Mouse (Mus musculus) heart, postnatal 10 days (tissue): ENCODE measurements around the gene L1td1. TPM values are rescaled to one million over a fixed set of nuclear protein-coding genes. Genes with fewer than 3 reads are reported as not detected.

Source experiments
- DNase-seq, 2 experiments: peaks; one replicate each; pipeline ENCODE4 v3.0.0; 2021
- intact Hi-C: fragments of 180-260 bp; cut with DNase I; formaldehyde crosslinking; loops from one replicate; pipeline ENCODE4 v1.15.1; 2025
- total RNA-seq, 2 experiments: library from RNA; stranded (reverse); gene quantifications; 2 replicates each; pipeline ENCODE4 v1.2.3; 2021

Gene L1td1
- total RNA-seq, 2 experiments from 2014 or later, result not detected

- intact Hi-C loops, result no loop called here
- DNase-seq, result no peak
Measured at GRCm38 (mm10) chr4:98733660-98734059, 7.1 kb downstream of the L1td1 start.

GRCm38 (mm10) chr4:98739753-98740152 is 13.2 kb downstream of the L1td1 start:
- intact Hi-C loops, result loop anchor here (1.0 to 5.0 kb wide), 2 partner anchors 148 to 443 kb away; no protein-coding TSS in a partner anchor
- DNase-seq, result peak; percentile 33

DNA sequence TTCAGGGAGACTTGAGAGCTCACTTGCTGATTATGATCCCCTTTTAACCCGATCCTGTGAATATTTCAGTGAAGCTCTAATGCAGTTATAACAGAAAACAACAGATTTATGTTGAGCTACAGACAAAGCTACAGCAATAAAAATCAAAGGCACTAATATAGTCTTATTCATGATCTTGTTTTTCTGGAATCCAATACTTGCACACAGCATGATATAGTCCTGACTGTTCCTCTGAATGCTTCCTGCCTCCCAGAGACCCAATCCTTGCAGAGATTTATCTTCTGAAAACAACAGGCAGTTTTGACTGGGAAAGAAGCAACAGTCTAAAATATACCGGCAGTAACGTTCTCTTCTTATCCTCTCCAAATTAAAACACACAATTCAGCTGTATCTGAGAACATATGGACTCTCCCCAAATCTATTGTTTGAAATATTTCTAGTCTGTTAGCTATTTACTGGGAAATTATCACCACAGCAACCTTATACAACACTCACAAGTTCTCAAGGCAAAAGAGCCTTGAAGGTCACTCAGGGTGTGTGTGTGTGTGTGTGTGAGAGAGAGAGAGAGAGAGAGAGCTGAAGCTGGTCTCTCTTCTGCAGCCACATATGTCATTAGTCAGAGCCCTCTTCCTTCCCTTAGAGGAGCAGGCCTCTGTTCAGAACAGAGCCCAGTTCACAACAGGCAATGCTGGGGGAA is 16.8 kb downstream of the L1td1 start:
- intact Hi-C loops, result no loop called here

GRCm38 (mm10) chr4:98743906-98744210 is 17.3 kb downstream of the L1td1 start:
- peak in 1 of 2 experiments; percentile 19 for DNase-seq
- intact Hi-C loops, result no loop called here

More for the DNA sequence above, 16.8 kb downstream of the L1td1 start:
- DNase-seq, result no peak

DNA sequence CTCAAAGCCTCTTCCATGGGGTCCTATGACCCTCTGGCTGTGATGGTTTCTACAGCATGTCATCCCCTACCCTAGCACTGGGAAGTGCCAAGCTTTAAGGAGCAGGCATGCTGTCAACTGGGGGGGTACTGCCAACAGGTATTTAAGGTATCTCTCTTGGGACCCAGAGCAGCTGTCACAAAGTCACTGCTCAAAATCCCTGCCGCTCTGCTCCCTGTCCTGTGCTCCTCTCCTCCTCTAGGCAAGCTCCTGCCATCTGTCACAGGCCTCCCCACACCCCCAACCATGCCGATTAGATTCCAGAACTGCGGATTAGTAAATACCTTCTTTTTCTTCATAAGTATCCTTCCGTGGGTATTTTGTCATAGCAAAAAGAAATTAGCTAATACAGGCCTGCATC is 27.9 kb downstream of the L1td1 start:
- intact Hi-C loops, result no loop called here
- no peak for DNase-seq

DNA sequence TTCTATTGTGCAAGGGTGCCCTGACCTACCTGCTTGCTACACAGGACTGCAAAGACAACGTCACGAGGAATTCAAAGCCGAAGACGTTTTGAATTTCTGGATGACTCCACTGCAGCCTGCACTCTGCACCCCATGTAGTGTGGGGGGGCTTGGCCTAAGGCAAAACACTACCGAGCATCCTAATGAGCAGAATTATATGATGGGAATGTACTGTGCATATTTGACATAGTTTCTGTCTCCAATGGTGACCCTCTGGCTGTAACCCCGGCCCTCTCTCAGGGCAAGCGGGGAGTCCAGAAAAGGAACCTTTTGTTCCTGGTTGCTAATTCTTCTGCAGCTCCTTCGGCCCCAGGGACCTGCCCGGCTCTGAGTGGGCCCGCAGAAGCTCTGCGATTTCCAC is 29.6 kb downstream of the L1td1 start:
- intact Hi-C loops, result no loop called here

DNA sequence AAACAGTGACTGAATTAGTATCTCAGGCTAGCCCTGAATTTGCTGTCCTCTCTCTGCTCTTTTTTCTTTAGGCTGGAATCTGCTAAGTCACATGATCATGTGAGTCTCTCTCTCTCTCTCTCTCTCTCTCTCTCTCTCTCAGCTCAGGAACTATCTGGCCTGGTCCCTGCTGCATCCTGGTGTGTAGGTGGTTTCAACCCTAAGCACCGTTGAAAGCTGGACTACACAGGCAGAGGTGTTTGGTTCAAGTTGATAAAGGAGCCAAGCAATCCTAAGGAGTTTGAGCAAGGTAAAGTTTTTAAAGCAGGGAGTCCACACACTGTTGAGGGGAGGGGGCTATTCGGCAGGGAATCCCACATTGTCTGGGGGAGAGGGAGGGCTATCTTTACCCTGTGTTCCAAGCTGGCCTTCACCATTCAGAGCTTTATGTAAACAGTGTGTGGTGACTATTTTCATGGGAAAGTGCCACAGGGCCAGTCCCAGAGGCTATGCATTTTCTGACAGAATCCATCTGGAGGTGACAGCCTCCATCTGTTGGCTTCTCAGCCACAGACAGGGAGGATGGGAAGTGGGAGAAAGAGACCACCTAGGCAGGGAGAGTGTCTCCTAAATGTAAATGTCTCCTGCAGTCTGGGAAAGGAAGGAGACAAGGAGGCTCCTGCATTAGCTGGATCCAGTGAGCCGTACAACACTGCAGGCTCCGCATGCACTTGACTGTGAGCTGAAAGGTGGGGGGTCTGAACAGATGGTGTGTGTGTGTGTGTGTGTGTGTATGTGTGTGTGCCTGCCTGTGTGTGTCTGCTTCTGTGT is 31.7 kb downstream of the L1td1 start:
- DNase-seq, result peak in 1 of 2 experiments; percentile 29
- intact Hi-C loops, result no loop called here

More for the DNA sequence above, 29.6 kb downstream of the L1td1 start:
- DNase-seq, result no peak

- intact Hi-C loops, result no loop called here
- DNase-seq, result no peak
Measured at GRCm38 (mm10) chr4:98758872-98759518, 32.5 kb downstream of the L1td1 start.

GRCm38 (mm10) chr4:98767134-98768133 is 40.9 kb downstream of the L1td1 start:
- intact Hi-C loops, result no loop called here
- DNase-seq, result no peak

DNA sequence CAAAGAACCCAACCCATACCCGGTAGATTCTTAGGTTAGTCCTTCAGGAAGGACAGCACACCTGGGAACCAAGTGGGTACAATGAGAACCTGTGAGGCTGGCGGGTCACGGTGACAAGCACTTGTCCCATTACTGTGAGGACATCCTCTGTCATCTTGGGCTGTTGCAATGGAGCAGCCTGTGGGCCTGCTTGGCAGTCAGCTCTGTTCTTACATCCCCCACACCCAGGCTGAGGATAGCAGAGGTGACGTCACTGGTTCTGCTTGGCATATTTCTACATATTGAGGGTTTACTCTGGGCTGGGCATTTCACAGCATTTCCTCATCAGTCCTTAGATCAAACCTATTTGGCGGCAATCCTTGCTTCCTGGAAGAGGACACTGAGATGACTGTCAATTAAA is 47.3 kb downstream of the L1td1 start:
- intact Hi-C loops, result no loop called here
- DNase-seq, result no peak

- DNase-seq, result no peak
- intact Hi-C loops, result no loop called here
Measured at GRCm38 (mm10) chr4:98776721-98777427, 50.3 kb downstream of the L1td1 start.

DNA sequence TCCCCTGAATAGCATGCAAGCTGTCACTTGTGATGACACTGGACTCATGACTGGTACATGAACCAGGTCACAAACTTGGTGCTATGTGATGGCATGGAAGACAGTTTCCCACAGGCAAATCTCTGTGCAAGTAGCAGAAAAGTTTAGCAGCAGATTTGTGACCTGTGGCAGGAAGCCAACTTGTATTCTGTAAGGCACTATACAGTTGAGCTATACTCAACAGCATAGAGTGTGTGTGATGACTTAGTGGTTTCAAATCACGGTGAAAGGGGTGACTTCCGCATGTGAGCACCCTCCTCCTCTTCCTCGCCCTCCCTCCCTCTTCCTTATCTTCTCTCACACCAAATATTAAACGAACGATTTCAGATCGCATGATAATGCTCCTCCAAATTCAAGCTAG is 50.9 kb downstream of the L1td1 start:
- intact Hi-C loops, result no loop called here
- DNase-seq, result no peak

DNA sequence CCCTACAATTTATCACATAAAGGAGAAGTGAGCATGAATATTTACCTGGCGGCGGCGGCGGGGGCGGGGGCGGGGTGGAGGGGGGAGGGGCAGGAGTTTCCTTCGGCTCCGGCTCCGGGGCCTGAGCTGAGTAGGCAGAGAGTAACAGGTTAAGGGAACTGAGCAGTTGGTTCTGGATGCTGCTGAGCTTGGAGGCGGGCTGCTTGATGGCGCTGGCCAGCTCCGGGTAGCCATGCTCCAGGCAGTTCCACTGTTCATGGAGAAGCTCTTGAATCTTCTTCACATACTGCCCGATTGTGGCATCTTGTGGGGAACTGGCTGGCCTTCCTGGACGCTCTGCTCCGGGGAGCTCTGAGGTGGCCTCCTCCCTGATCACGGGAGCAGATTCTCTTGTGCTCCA is 51.7 kb downstream of the L1td1 start:
- DNase-seq, result no peak
- intact Hi-C loops, result no loop called here

DNA sequence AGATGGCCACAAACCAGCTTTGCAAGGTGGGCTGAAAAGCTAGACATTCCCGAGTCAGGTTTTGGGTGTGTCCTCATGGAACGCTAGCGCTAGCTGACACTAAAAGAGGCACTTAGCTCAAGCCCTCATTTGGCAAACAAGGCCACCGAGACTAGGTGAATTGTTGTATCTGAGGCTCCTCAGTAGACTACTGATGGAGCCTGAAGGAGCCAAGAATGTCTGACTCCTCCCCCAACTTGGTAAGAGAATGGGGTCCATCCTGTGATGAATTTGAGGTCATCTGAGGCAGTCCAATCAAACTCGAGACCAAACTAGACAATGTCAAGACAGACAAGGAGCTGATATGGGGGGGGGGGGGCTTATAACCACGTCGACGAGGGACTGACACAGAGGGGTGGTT is 59.3 kb downstream of the L1td1 start:
- intact Hi-C loops, result no loop called here
- no peak for DNase-seq

DNA sequence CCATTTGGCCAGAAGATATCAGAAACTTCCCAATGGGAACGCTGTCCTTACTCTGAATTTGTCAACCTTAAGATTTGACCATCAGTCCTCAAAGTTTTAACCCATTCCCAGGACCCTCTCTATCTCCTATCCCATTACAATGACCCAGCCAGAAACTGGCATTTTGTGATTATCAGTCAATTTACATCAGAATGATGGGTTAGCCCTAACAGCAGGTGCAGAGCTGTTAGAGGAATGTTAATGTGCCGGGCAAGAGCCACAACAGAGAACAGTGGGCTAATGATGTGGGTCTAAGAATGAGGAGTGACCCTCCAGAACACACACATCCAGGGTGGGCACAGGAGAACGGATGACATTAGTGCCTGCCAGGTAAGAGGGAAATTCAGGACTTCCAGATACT is 59.7 kb downstream of the L1td1 start:
- intact Hi-C loops, result no loop called here
- DNase-seq, result no peak

Other genes with a start within 250 kb of the L1td1 start
- gene Kank4, start 90.8 kb downstream of the L1td1 start, total RNA-seq, result 1 to 10 TPM; 1.6 to 1.9 TPM
- gene I0C0044D17Rik, start 97.1 kb downstream of the L1td1 start, total RNA-seq, result not detected
- gene Usp1, start 197.1 kb downstream of the L1td1 start, total RNA-seq, result 10 to 100 TPM; 24.1 to 27.2 TPM